Mouse (Mus musculus): ENCODE data around the gene Rhog. TPM values are rescaled to one million over a fixed set of nuclear protein-coding genes. Genes with fewer than 3 reads are reported as not detected.
"Not testable (repeated sequence)": the region's sequence is repeated elsewhere in the genome, so short reads cannot be mapped to it uniquely, and the experiment has no call there.

The Rhog gene
- polyA plus RNA-seq, 1 experiment = 95.2 TPM

GRCm38 (mm10) chr7:102272422-102272948, 16.6 kb upstream of the Rhog start:
- no peaks in the 10 kb centered on the region; the same call in 1 of the 2 replicates for H3K4me1 ChIP-seq (ENCODE audit: control insufficient read depth, insufficient read depth, low read length)
- no peak overlapping the region for H3K27ac ChIP-seq (ENCODE audit: control insufficient read depth, insufficient read depth, low read depth, low read length, poor library complexity)
- no peak overlapping the region for H3K4me3 ChIP-seq (replicated peaks; ENCODE audit: control insufficient read depth, low read depth, low read length)
- TF ChIP-seq POLR2A (IDR thresholded peaks at IDR 0.05; ENCODE audit: borderline replicate concordance, control insufficient read depth, low read depth, low read length) = no peak
- TF ChIP-seq CTCF (IDR thresholded peaks at IDR 0.05; ENCODE audit: control insufficient read depth, insufficient read depth, low read length) = no peak
- 90% methylated on average over 3 of the region's 3 CpGs for WGBS

- TF ChIP-seq CTCF (IDR thresholded peaks at IDR 0.05; ENCODE audit: control insufficient read depth, insufficient read depth, low read length) (no peak), POLR2A (IDR thresholded peaks at IDR 0.05; ENCODE audit: borderline replicate concordance, control insufficient read depth, low read depth, low read length) (no peak)
- Histone ChIP-seq H3K4me3 (replicated peaks; ENCODE audit: control insufficient read depth, low read depth, low read length) (peak overlapping the region; percentile 95), H3K4me1 (ENCODE audit: control insufficient read depth, insufficient read depth, low read length) (no peaks in the 10 kb centered on the region; the same call in 1 of the 2 replicates), H3K27ac (ENCODE audit: control insufficient read depth, insufficient read depth, low read depth, low read length, poor library complexity) (peak overlapping the region; percentile 77)
- WGBS = 2% methylated on average over 12 of the region's 12 CpGs
These were observed 12.5 kb upstream of the Rhog start for GRCm38 (mm10) chr7:102268395-102268748.

GRCm38 (mm10) chr7:102267601-102268394, 11.9 kb upstream of the Rhog start, which contains the start of gene Stim1:
Stim1 (plus strand) TSS chr7:102267806.
- H3K4me1 ChIP-seq (ENCODE audit: control insufficient read depth, insufficient read depth, low read length) = no peaks in the 10 kb centered on the region; the same call in 1 of the 2 replicates
- H3K4me3 ChIP-seq (replicated peaks; ENCODE audit: control insufficient read depth, low read depth, low read length) = peak within 1 kb of the TSS; percentile 95
- H3K27ac ChIP-seq (ENCODE audit: control insufficient read depth, insufficient read depth, low read depth, low read length, poor library complexity) = peak within 1 kb of the TSS; percentile 97
- WGBS = under 1% methylated on average over 62 of the region's 73 CpGs
- no peak for TF ChIP-seq CTCF (IDR thresholded peaks at IDR 0.05; ENCODE audit: control insufficient read depth, insufficient read depth, low read length)
- 0 out of 2 replicates have a peak, but pooled peaks have one; percentile 32 for TF ChIP-seq POLR2A (IDR thresholded peaks at IDR 0.05; ENCODE audit: borderline replicate concordance, control insufficient read depth, low read depth, low read length)

GRCm38 (mm10) chr7:102267113-102267579, 11.3 kb upstream of the Rhog start:
- TF ChIP-seq POLR2A (IDR thresholded peaks at IDR 0.05; ENCODE audit: borderline replicate concordance, control insufficient read depth, low read depth, low read length) (no peak), CTCF (IDR thresholded peaks at IDR 0.05; ENCODE audit: control insufficient read depth, insufficient read depth, low read length) (peak; percentile 82)
- under 1% methylated on average over 34 of the region's 34 CpGs for WGBS
- H3K4me3 ChIP-seq (replicated peaks; ENCODE audit: control insufficient read depth, low read depth, low read length) = peak overlapping the region; percentile 86
- no peaks in the 10 kb centered on the region; the same call in 1 of the 2 replicates for H3K4me1 ChIP-seq (ENCODE audit: control insufficient read depth, insufficient read depth, low read length)
- peak overlapping the region; percentile 97 for H3K27ac ChIP-seq (ENCODE audit: control insufficient read depth, insufficient read depth, low read depth, low read length, poor library complexity)

- Histone ChIP-seq H3K4me3 (replicated peaks; ENCODE audit: control insufficient read depth, low read depth, low read length) (peak overlapping the region; percentile 55), H3K4me1 (ENCODE audit: control insufficient read depth, insufficient read depth, low read length) (no peaks in the 10 kb centered on the region; the same call in 1 of the 2 replicates), H3K27ac (ENCODE audit: control insufficient read depth, insufficient read depth, low read depth, low read length, poor library complexity) (peak overlapping the region; percentile 97)
- WGBS = 1% methylated on average over 14 of the region's 14 CpGs
- TF ChIP-seq CTCF (IDR thresholded peaks at IDR 0.05; ENCODE audit: control insufficient read depth, insufficient read depth, low read length) (no peak), POLR2A (IDR thresholded peaks at IDR 0.05; ENCODE audit: borderline replicate concordance, control insufficient read depth, low read depth, low read length) (no peak)
These were observed 10.7 kb upstream of the Rhog start for GRCm38 (mm10) chr7:102266401-102267042.

GRCm38 (mm10) chr7:102266021-102266400, 10.2 kb upstream of the Rhog start:
- WGBS = 50% methylated on average over 10 of the region's 10 CpGs
- H3K27ac ChIP-seq (ENCODE audit: control insufficient read depth, insufficient read depth, low read depth, low read length, poor library complexity) = peak overlapping the region; percentile 97
- not testable (repeated sequence) for H3K4me3 ChIP-seq (replicated peaks; ENCODE audit: control insufficient read depth, low read depth, low read length); H3K4me1 ChIP-seq (ENCODE audit: control insufficient read depth, insufficient read depth, low read length)

GRCm38 (mm10) chr7:102263020-102263419, 7.2 kb upstream of the Rhog start:
- Histone ChIP-seq H3K27ac (ENCODE audit: control insufficient read depth, insufficient read depth, low read depth, low read length, poor library complexity) (no peak overlapping the region), H3K4me3 (replicated peaks; ENCODE audit: control insufficient read depth, low read depth, low read length) (no peak overlapping the region), H3K4me1 (ENCODE audit: control insufficient read depth, insufficient read depth, low read length) (peaks cover 2% of the 10 kb centered on the region)
- WGBS = 92% methylated on average over 2 of the region's 2 CpGs
- TF ChIP-seq CTCF (IDR thresholded peaks at IDR 0.05; ENCODE audit: control insufficient read depth, insufficient read depth, low read length) = peak; percentile 34; the same call in 1 of the 2 replicates
- no peak for TF ChIP-seq POLR2A (IDR thresholded peaks at IDR 0.05; ENCODE audit: borderline replicate concordance, control insufficient read depth, low read depth, low read length)

- WGBS = 85% methylated on average over 1 of the region's 1 CpGs
- H3K27ac ChIP-seq (ENCODE audit: control insufficient read depth, insufficient read depth, low read depth, low read length, poor library complexity) = no peak overlapping the region
These were observed 4.7 kb upstream of the Rhog start for GRCm38 (mm10) chr7:102260518-102260917.

More at GRCm38 (mm10) chr7:102260518-102260917, 4.7 kb upstream of the Rhog start:
- Histone ChIP-seq H3K4me3 (replicated peaks; ENCODE audit: control insufficient read depth, low read depth, low read length) (no peak overlapping the region), H3K4me1 (ENCODE audit: control insufficient read depth, insufficient read depth, low read length) (peaks cover 2% of the 10 kb centered on the region)
- TF ChIP-seq POLR2A (IDR thresholded peaks at IDR 0.05; ENCODE audit: borderline replicate concordance, control insufficient read depth, low read depth, low read length) (no peak), CTCF (IDR thresholded peaks at IDR 0.05; ENCODE audit: control insufficient read depth, insufficient read depth, low read length) (no peak)
